Mouse (Mus musculus) midbrain, embryonic 14.5 days (tissue): Measurements from ENCODE around the gene Abcb5. TPM values are rescaled to one million over a fixed set of nuclear protein-coding genes. Genes with fewer than 3 reads are reported as not detected.
A peak's percentile ranks its signal among the peaks of the same experiment; 100 is the strongest.

Experiments
- ATAC-seq: fragments of 200-750 bp; cut with Nextera tagmentation; 2 replicates; pipeline ENCODE4 v1.8.0; 2017; ENCODE audit warnings: moderate number of reproducible peaks, moderate library complexity; ENCODE audit not compliant: low FRiP score, low TSS enrichment
- DNase-seq: peaks from one replicate; pipeline ENCODE4 v3.0.0-alpha.2; 2015
- H3K27ac ChIP-seq: fragments of 300-500 bp; sonication (generic); replicated peaks from 2 replicates; pipeline ENCODE4 v1.5.1; 2014; ENCODE audit warnings: mild to moderate bottlenecking, low read depth, low read length, moderate library complexity
- H3K27me3 ChIP-seq: fragments of 300-500 bp; sonication (generic); 2 replicates; pipeline ENCODE4 v1.6.1; 2014; ENCODE audit warnings: low read length, control low read depth, mixed read lengths; ENCODE audit not compliant: control insufficient read depth, insufficient read depth
- H3K36me3 ChIP-seq: fragments of 300-500 bp; sonication (generic); 2 replicates; pipeline ENCODE4 v1.6.1; 2014; ENCODE audit warnings: low read length, control low read depth; ENCODE audit not compliant: control insufficient read depth, insufficient read depth
- H3K4me1 ChIP-seq: fragments of 300-500 bp; sonication (generic); 2 replicates; pipeline ENCODE4 v1.6.1; 2014; ENCODE audit warnings: mild to moderate bottlenecking, antibody characterized with exemption, low read length, control low read depth; ENCODE audit not compliant: control insufficient read depth, insufficient read depth
- H3K4me2 ChIP-seq: fragments of 300-500 bp; sonication (generic); 2 replicates; pipeline ENCODE4 v1.6.1; 2014; ENCODE audit warnings: mild to moderate bottlenecking, low read length, moderate library complexity
- H3K4me3 ChIP-seq: fragments of 300-500 bp; sonication (generic); replicated peaks from 2 replicates; pipeline ENCODE4 v1.5.1; 2014; ENCODE audit warnings: low read depth, low read length
- H3K9ac ChIP-seq: fragments of 300-500 bp; sonication (generic); replicated peaks from 2 replicates; pipeline ENCODE4 v1.6.1; 2014; ENCODE audit warnings: mild to moderate bottlenecking, low read length, moderate library complexity
- H3K9me3 ChIP-seq: fragments of 300-500 bp; sonication (generic); 2 replicates; pipeline ENCODE4 v1.6.1; 2016; ENCODE audit warnings: low read length, control low read depth, mixed read lengths; ENCODE audit not compliant: control insufficient read depth
- WGBS: fragments of 180-500 bp; shearing (Covaris S2); extraction: QIAGEN DNeasy Blood & Tissue Kit; methylation state at CpG from one replicate; pipeline ENCODE4 v1.1.7; 2014; 5-methylcytosine and 5-hydroxymethylcytosine counted together
- polyA plus RNA-seq: library from polyadenylated mRNA; unstranded; fragments of >200 nt; fragmentation: Nextera tagmentation; extraction: Ambion mirVana; gene quantifications from 2 replicates; pipeline ENCODE4 v1.2.1, GENCODE M21; 2014

The Abcb5 gene
- polyA plus RNA-seq, 1 experiment from 2014 or later: not detected

DNA sequence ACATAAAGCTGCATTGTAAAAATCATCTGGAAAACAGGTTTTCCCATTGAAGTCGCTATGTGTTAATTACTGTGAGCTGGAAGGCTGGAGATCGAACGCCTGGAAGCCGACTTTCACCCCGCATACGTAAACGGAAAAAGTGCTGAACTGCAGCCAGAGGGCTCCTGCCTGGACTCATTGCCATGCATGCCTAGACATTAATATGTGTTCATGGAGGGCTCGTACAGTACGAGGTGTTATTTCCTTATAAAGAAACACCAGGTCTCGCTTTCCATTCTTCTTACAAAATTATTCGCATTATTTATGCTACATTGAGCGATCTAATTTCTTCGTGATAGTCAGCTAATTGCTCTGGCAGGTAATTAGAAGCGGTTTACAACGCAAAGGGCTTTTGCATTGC lies 125.9 kb downstream of the Abcb5 start:
- peak; percentile 62 for DNase-seq
- H3K4me1 ChIP-seq: peaks cover 10% of the 10 kb centered on the region
- no peak overlapping the region for H3K4me3 ChIP-seq
- no peak overlapping the region for H3K27ac ChIP-seq
- no peak overlapping the region for H3K9ac ChIP-seq
- no peaks in the 10 kb centered on the region for H3K9me3 ChIP-seq
- no peak for ATAC-seq
- under 1% methylated on average over 15 of the region's 15 CpGs for WGBS
- no peak overlapping the region for H3K4me2 ChIP-seq
- peaks cover 80% of the 10 kb centered on the region for H3K27me3 ChIP-seq
- H3K36me3 ChIP-seq: no peaks in the 10 kb centered on the region

DNA sequence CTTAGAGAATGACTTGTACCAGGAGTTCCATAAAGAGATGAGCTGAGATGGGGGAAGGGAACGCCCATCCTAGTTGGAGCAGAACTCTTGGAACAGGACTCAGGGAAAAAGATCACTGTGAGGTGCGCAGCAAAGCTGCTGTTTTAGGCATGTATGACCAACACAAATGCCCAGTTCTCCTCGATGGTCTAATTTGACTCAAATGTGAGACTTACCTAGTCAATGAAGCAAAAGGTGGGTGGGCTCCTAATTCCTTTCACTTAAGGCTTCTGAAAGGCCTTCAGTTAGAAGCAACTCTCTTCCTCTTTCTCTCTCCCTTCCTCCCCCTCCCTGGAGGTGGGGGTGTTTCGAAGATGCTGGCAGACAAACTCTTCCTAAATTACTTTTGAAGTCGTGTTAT lies 126.8 kb downstream of the Abcb5 start:
- Histone ChIP-seq H3K9me3 (no peaks in the 10 kb centered on the region), H3K9ac (no peak overlapping the region), H3K27ac (no peak overlapping the region), H3K4me1 (peaks cover 10% of the 10 kb centered on the region), H3K4me3 (no peak overlapping the region), H3K36me3 (no peaks in the 10 kb centered on the region), H3K27me3 (peaks cover 79% of the 10 kb centered on the region), H3K4me2 (no peak overlapping the region)
- 23% methylated on average over 5 of the region's 5 CpGs for WGBS
- ATAC-seq (no peak), DNase-seq (no peak)

DNA sequence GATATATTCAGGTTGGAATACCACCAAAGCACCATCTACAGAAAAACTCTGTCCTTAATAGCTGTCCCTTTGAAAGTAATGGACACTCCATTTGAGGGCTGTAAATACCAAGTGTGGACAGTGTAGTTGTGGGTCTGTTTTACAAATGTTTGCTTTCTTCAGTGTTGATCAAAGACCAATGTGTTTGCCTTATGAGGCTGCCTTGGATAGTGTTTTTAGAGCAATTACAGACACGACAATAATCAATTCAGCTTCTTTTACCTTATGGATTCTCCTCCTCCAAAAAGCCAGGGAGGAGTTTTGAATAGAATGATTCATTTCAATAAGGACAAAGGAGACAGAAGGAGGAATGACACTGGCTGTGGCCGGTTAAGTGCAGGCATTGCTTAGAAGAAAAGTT lies 128.0 kb downstream of the Abcb5 start:
- Histone ChIP-seq H3K9me3 (no peaks in the 10 kb centered on the region), H3K4me3 (no peak overlapping the region), H3K4me2 (no peak overlapping the region), H3K27ac (no peak overlapping the region), H3K27me3 (peaks cover 71% of the 10 kb centered on the region), H3K36me3 (no peaks in the 10 kb centered on the region), H3K4me1 (peaks cover 10% of the 10 kb centered on the region), H3K9ac (no peak overlapping the region)
- no peak for DNase-seq
- no peak for ATAC-seq
- WGBS: 2% methylated on average over 2 of the region's 2 CpGs

DNA sequence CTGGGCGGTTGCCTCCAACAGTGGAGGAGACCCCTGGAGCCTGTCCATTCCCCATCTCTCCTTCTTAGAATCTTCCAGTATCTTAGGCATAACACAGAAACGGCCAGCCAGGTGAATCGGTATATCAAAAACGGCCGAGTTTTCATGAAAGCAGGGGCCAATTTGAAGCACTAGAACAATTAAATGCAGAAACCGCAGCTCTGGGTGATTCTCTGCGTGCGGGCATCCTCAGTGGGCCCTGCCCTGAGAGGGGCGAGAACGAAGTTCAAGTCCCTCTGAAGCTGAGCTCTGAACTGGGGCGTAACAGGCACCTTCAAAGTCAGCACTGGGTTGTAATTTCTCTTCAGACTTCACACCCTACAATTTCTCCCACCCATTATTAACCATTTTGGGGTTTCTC lies 128.9 kb downstream of the Abcb5 start:
- H3K9ac ChIP-seq: no peak overlapping the region
- peaks cover 62% of the 10 kb centered on the region for H3K27me3 ChIP-seq
- peaks cover 10% of the 10 kb centered on the region for H3K4me1 ChIP-seq
- peak overlapping the region; percentile 64 for H3K4me2 ChIP-seq
- no peaks in the 10 kb centered on the region for H3K9me3 ChIP-seq
- H3K36me3 ChIP-seq: no peaks in the 10 kb centered on the region
- 6% methylated on average over 11 of the region's 11 CpGs for WGBS
- no peak overlapping the region for H3K27ac ChIP-seq
- peak overlapping the region; percentile 40; the same call in 1 of the 2 replicates for H3K4me3 ChIP-seq
- ATAC-seq (no peak), DNase-seq (peak; percentile 39)

DNA sequence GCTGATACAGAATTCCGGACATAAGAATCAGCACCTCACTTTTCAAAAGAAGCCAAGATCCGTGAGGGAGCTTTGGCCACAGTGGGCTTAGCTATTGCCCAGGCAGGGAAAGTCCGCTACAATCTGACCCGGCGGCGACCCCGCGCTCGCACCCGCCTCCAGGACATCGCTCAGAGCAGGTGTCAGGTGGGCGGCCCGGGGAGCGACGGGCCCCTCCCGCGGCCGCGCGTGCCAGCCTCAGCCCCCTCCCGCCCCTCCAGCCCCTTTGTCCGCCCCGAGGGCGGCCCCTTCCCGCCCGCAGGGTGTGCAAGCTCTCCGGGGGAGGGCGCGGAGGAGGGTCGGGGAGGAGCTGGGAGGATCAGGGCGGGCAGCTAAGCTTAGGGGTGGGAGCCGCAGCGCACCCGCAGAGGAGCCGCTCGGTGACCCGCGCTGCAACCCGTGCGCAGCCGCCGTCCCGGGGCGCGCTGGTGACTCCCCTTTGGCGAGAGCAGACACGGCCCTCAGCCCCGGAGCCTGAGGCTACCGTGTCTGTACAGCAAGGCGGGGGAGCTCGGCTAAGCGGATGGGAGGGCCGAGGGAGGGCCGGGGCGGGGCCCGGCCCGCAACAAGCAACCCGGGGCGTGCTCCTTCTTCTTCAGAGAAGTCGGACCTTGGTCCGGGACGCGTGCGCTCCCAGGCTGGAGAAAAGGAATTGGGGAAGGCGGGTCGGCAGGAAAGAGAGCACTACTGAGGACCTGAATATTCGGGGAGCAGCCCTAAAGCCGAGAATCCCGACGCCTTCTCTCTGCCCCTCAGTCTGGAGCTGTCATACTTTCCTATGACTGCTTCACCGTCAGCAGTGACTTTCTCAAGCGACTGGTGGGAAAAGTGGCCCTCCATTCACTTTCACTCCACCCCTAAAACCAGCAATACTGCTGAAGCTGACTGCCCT lies 129.5 kb downstream of the Abcb5 start:
- H3K4me1 ChIP-seq: peaks cover 10% of the 10 kb centered on the region

DNA sequence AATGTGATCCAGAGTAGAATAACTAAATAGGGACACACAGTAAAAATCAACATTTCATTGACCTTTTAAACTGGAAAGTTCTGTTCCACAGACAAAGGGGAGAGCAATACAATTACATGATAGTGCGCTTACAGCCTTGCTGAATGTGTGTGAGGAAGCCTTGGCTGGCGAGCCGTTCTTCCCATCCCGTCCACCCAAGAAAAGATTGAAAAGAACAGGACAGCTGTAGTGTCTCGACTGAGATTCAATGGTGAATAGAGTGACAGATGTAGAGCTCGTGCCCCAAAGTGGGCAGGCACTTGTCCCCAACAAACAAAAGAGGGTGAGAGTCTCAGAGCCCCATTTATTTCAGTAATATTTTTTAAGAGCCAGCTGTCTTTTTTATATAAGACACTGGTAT lies 136.3 kb downstream of the Abcb5 start:
- WGBS: 59% methylated on average over 6 of the region's 6 CpGs
- H3K4me2 ChIP-seq: no peak overlapping the region
- H3K9ac ChIP-seq: no peak overlapping the region
- no peak overlapping the region for H3K27ac ChIP-seq
- peaks cover 2% of the 10 kb centered on the region; the same call in 1 of the 2 replicates for H3K27me3 ChIP-seq
- no peaks in the 10 kb centered on the region for H3K4me1 ChIP-seq
- no peak for DNase-seq
- ATAC-seq: no peak
- no peaks in the 10 kb centered on the region for H3K36me3 ChIP-seq
- H3K4me3 ChIP-seq: no peak overlapping the region
- H3K9me3 ChIP-seq: no peaks in the 10 kb centered on the region

More for the DNA sequence above, 129.5 kb downstream of the Abcb5 start:
- peaks cover 58% of the 10 kb centered on the region for H3K27me3 ChIP-seq
- peak overlapping the region; percentile 40 for H3K4me3 ChIP-seq
- peak; percentile 63 for DNase-seq
- peak overlapping the region; percentile 40 for H3K9ac ChIP-seq
- no peaks in the 10 kb centered on the region for H3K36me3 ChIP-seq
- WGBS: under 1% methylated on average over 72 of the region's 72 CpGs
- peak; percentile 75 for ATAC-seq
- H3K9me3 ChIP-seq: no peaks in the 10 kb centered on the region
- H3K27ac ChIP-seq: no peak overlapping the region
- peak overlapping the region; percentile 64 for H3K4me2 ChIP-seq

Other genes starting within 250 kb of the Abcb5 start
- gene Sp8, start 120.1 kb downstream of the Abcb5 start, polyA plus RNA-seq: 1.4 and 1.7 TPM in 2 replicates